Comparison of ENCODE assay signal across 25 mouse cellular contexts in the genomic region with DNA sequence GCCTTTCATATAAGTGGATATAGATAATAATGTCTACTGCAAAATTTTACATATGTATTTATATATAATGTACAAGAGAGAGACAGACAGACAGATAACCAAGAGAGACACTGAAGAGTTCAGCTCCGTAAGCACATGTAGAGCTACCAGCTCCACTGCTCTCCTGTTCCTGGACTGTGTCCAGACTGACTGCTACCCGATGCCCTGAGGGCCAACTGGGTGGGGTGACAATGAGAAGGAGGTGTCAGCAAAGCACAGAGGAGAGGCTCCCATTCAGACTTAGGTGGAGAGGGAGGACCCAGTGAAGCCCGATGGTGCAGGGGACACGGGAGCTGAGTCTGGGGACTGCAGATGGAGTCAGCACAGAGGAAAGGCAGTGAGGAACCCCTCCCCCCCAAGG. TPM values are rescaled to one million over a fixed set of nuclear protein-coding genes. Genes with fewer than 3 reads are reported as not detected.
DNase-seq lines count a peak whose midpoint lies in the region; ATAC-seq and TF ChIP-seq lines count a peak whose summit lies in the region.
"Had no signal": no experiment of that assay in that cellular context is flagged by ENCODE, and none has a peak within 500 bp of the region (broad histone marks: within the 10 kb centered on the region; RNA-seq: fewer than 3 reads in every experiment).

No protein-coding gene starts in this region.

- no peak overlapping the region for H3K9ac ChIP-seq in heart, postnatal 0 days (replicated peaks; ENCODE audit: low read depth, low read length)
- H3K9ac ChIP-seq: intestine, embryonic 15.5 days; liver, embryonic 15.5 days; lung, embryonic 15.5 days had no signal

- H3K27ac ChIP-seq in heart, postnatal 0 days (ENCODE audit: low read depth) = no peak overlapping the region
- H3K27ac ChIP-seq: forebrain, embryonic 10.5 days; hindbrain, embryonic 10.5 days; intestine, embryonic 15.5 days; liver, embryonic 15.5 days; lung, embryonic 15.5 days; stomach, postnatal 0 days had no signal

- TF ChIP-seq EP300 in heart, postnatal 0 days (IDR thresholded peaks at IDR 0.05; ENCODE audit: low read depth) = no peak

- H3K4me1 ChIP-seq in heart, postnatal 0 days (ENCODE audit: control insufficient read depth, insufficient read depth) = no peaks in the 10 kb centered on the region
- H3K4me1 ChIP-seq: lung, embryonic 15.5 days had no signal

- H3K4me3 ChIP-seq in heart, postnatal 0 days (ENCODE audit: low read depth, low read length) = no peak overlapping the region
- H3K4me3 ChIP-seq: forebrain, embryonic 10.5 days; hindbrain, embryonic 10.5 days; intestine, embryonic 15.5 days; liver, embryonic 15.5 days; lung, embryonic 15.5 days; megakaryocyte, embryonic 14.5 days had no signal

- H3K36me3 ChIP-seq in heart, postnatal 0 days (replicated peaks; ENCODE audit: control insufficient read depth, insufficient read depth, low read length) = no peaks in the 10 kb centered on the region
- H3K36me3 ChIP-seq: forebrain, embryonic 10.5 days; G1E; hindbrain, embryonic 10.5 days; intestine, embryonic 15.5 days; liver, embryonic 15.5 days; lung, embryonic 15.5 days had no signal

- WGBS in heart, postnatal 0 days = 29% methylated on average over 4 of the region's 4 CpGs

- no peak for ATAC-seq in heart, postnatal 0 days (ENCODE audit: insufficient read depth, low read depth)
- ATAC-seq: activated CD4-positive, CD25-positive, alpha-beta regulatory T cell, adult 4 months; forebrain, embryonic 16.5 days; hindbrain, embryonic 16.5 days had no signal

- peak; percentile 27 for DNase-seq in adrenal gland, postnatal 14 days
- no peak for DNase-seq in adrenal gland, postnatal 36 days
- peak; percentile 18 for DNase-seq in heart, postnatal 0 days (ENCODE audit: low spot score)
- no peak for DNase-seq in heart, postnatal 36 days
- DNase-seq in kidney, postnatal 36 days = peak; percentile 26 to 38
- DNase-seq in kidney, adult 18-20 months = no peak
- DNase-seq in thymus, postnatal 10 days (ENCODE audit: low spot score in 2 of 2) = no peak
- DNase-seq in left cerebral cortex, adult 8-10 months (ENCODE audit: low spot score in 2 of 2) = no peak
- DNase-seq: cerebellum, adult 11 months; cerebellum, adult 9-11 months; gastrocnemius, postnatal 36 days; liver; lung, postnatal 36 days; midbrain, embryonic 14.5 days had no signal

- H3K27me3 ChIP-seq in heart, postnatal 0 days (ENCODE audit: control insufficient read depth, insufficient read depth, low read length) = no peaks in the 10 kb centered on the region
- H3K27me3 ChIP-seq: intestine, embryonic 15.5 days; liver, embryonic 15.5 days; lung, embryonic 15.5 days had no signal

- no peaks in the 10 kb centered on the region; the same call in 1 of the 2 replicates for H3K9me3 ChIP-seq in heart, postnatal 0 days (replicated peaks; ENCODE audit: control insufficient read depth, low read length)
- H3K9me3 ChIP-seq: forebrain, embryonic 10.5 days; hindbrain, embryonic 10.5 days; intestine, embryonic 15.5 days; liver, embryonic 15.5 days; lung, embryonic 15.5 days had no signal

- H3K4me2 ChIP-seq in heart, postnatal 0 days (ENCODE audit: low read depth, low read length) = no peak overlapping the region
- H3K4me2 ChIP-seq: intestine, embryonic 15.5 days; liver, embryonic 15.5 days; lung, embryonic 15.5 days had no signal

- intact Hi-C loops in heart, postnatal 36 days (cut with DNase I) = loop anchor here (5.0 kb wide), 1 partner anchor 218 kb away; no protein-coding TSS in a partner anchor

- no peak for TF ChIP-seq CTCF in heart, postnatal 0 days (IDR thresholded peaks at IDR 0.05; ENCODE audit: low read depth)

RNA-seq across cellular contexts. Expression of a gene that starts 9.1 kb away (rescaled TPM):
- total RNA-seq in adrenal gland, postnatal 14 days (2021) = 1.3 and 1.8 TPM in 2 replicates
- total RNA-seq in adrenal gland, postnatal 36 days (2021) = 1 to 10 TPM in 1 of 2 experiments, under 1 TPM in 1; 0.63 to 1.4 TPM
- total RNA-seq in heart, postnatal 0 days (2014; rRNA removed; ENCODE audit: low replicate concordance) = 9.5 and 11.6 TPM in 2 replicates
- polyA plus RNA-seq in heart, postnatal 0 days (2015; fragmentation: Nextera tagmentation; extraction: Ambion mirVana) = 4.9 and 5.2 TPM in 2 replicates
- total RNA-seq in heart, postnatal 36 days (2021) = 10 to 100 TPM; 15.0 to 18.3 TPM
- 10 to 100 TPM; 17.9 to 32.2 (median 20.4) TPM for total RNA-seq in left cerebral cortex, adult 8-10 months (2022)
- polyA plus RNA-seq: activated CD4-positive, CD25-positive, alpha-beta regulatory T cell, adult 4 months had no signal

RNA-seq across cellular contexts. Expression of a gene that starts 25.5 kb away (rescaled TPM):
- total RNA-seq in adrenal gland, postnatal 14 days (2021) = 126 and 133 TPM in 2 replicates
- total RNA-seq in adrenal gland, postnatal 36 days (2021) = 100 to 1,000 TPM; 145 to 165 TPM
- total RNA-seq in heart, postnatal 0 days (2014; rRNA removed; ENCODE audit: low replicate concordance) = 77.7 and 131 TPM in 2 replicates
- 49.0 and 53.2 TPM in 2 replicates for polyA plus RNA-seq in heart, postnatal 0 days (2015; fragmentation: Nextera tagmentation; extraction: Ambion mirVana)
- 100 to 1,000 TPM; 134 to 142 TPM for total RNA-seq in heart, postnatal 36 days (2021)
- total RNA-seq in left cerebral cortex, adult 8-10 months (2022) = 100 to 1,000 TPM in 2 of 4 experiments, 10 to 100 TPM in 2; 96.1 to 103 (median 100) TPM

Comparison
In these comparisons a context has a peak if more than half of its experiments do, and no peak if none do; other contexts are left out.
1. DNase-seq: peak in adrenal gland, postnatal 14 days (single experiment), heart, postnatal 0 days (single experiment) and kidney, postnatal 36 days (2 of 2); none in adrenal gland, postnatal 36 days (0 of 2), heart, postnatal 36 days (0 of 2), kidney, adult 18-20 months (single experiment), thymus, postnatal 10 days (0 of 2) and left cerebral cortex, adult 8-10 months (0 of 2).